Mouse (Mus musculus) thymus, adult 2 months (tissue): ENCODE results near the gene Oas1h.
"Not testable (repeated sequence)": the region's sequence is repeated elsewhere in the genome, so short reads cannot be mapped to it uniquely, and the experiment has no call there.

Source experiments
- CTCF ChIP-seq: fragments of 200-500 bp; IDR thresholded peaks from 2 replicates; pipeline ENCODE4 v1.5.1; 2012; ENCODE audit warnings: mild to moderate bottlenecking, control low read depth, low read length, moderate library complexity, borderline replicate concordance; ENCODE audit not compliant: control insufficient read depth, poor library complexity, insufficient read depth; ENCODE audit errors: extremely low read depth
- POLR2A ChIP-seq: fragments of 200-500 bp; IDR thresholded peaks from 2 replicates; pipeline ENCODE4 v1.6.1; 2012; ENCODE audit warnings: mild to moderate bottlenecking, low read length, control low read depth, moderate library complexity; ENCODE audit not compliant: control insufficient read depth, poor library complexity, insufficient read depth; ENCODE audit errors: extremely low read depth

DNA sequence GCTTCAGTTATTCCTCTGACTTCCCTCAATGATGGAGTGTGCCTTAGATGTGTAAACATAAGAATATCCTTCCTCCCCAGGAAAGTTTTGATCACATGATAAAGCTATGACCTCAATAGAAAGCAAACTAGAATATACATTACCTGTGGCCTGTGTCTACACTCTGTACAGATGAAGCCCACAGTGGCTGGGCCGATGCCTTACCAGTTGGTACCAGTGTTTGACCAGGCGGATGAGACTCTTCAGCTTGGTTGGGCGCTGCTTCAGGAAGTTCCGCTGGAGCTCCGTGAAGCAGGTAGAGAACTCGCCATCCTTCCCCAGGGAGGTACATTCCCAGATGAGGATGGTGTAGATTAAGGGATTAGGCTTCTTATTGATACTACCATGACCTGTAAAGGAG is 20.5 kb downstream of the Oas1h start:
- not testable (repeated sequence) for TF ChIP-seq CTCF, POLR2A
